Mouse (Mus musculus): ENCODE results near the gene Nfia. TPM values are rescaled to one million over a fixed set of nuclear protein-coding genes. Genes with fewer than 3 reads are reported as not detected.
A peak's percentile ranks its signal among the peaks of the same experiment; 100 is the strongest.

Nfia gene
- polyA plus RNA-seq (2016; fragmentation: Nextera tagmentation; extraction: Ambion mirVana), result 8.0 and 17.0 TPM in 2 replicates

DNA sequence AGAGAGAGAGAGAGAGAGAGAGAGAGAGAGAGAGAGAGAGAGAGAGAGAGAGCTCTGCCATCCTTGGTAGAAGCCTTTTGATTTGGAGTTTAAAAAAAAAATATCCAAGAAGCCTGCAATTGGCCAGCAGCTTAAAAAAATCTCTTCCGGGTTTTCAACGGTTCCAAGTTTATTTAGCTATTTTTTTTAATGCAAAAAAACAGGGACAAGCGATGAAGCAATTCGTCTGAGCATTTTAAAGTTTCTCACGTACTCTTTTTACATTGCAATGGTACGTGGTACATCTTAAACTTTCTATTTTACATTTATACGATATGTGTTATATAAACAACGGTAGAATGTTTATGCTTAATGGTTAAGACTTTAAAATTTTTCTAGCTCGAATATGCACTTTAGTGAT, at the start of gene Nfia:
TSS of gene Nfia (plus strand) at position 94 of the 400 bp plus-strand sequence.
- under 1% methylated on average over 9 of the region's 9 CpGs for WGBS

DNA sequence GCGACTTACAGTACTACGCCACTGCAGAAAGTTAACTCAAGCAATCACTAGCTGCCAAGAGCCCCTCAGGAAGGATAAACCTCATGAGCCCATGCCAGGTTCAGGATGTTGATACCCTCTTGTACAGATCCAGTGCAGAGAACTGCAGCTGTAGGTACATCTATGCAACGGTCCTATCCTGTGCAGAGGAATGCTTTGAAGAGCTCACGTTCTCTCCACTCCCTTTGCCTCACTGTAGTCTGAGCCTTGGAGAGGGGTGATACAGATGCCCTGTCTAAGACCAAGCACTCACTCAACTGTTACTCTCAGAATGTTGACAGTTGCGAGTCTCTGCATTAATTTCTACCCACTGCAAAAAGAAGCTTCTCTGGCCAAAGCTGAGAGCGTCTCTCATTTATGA, 49.2 kb upstream of the Nfia start:
- Histone ChIP-seq H3K4me1 (peaks cover 6% of the 10 kb centered on the region; the same call in 1 of the 2 replicates), H3K9me3 (no peaks in the 10 kb centered on the region), H3K27me3 (replicated peaks; ENCODE audit: low read depth, poor library complexity, severe bottlenecking) (no peaks in the 10 kb centered on the region), H3K4me3 (no peak overlapping the region), H3K27ac (replicated peaks) (no peak overlapping the region), H3K36me3 (replicated peaks) (no peaks in the 10 kb centered on the region)
- 88% methylated on average over 6 of the region's 6 CpGs for WGBS
- DNase-seq (ENCODE audit: low spot score), result no peak

More for the DNA sequence above, at the start of gene Nfia:
- H3K9me3 ChIP-seq, result no peaks in the 10 kb centered on the region
- H3K27me3 ChIP-seq (replicated peaks; ENCODE audit: low read depth, poor library complexity, severe bottlenecking), result peaks cover 50% of the 10 kb centered on the region
- peak within 1 kb of the TSS; percentile 92 for H3K27ac ChIP-seq (replicated peaks)
- no peaks in the 10 kb centered on the region for H3K36me3 ChIP-seq (replicated peaks)
- H3K4me3 ChIP-seq, result peak within 1 kb of the TSS; percentile 62
- no peak for DNase-seq (ENCODE audit: low spot score)
- peaks cover 45% of the 10 kb centered on the region for H3K4me1 ChIP-seq

DNA sequence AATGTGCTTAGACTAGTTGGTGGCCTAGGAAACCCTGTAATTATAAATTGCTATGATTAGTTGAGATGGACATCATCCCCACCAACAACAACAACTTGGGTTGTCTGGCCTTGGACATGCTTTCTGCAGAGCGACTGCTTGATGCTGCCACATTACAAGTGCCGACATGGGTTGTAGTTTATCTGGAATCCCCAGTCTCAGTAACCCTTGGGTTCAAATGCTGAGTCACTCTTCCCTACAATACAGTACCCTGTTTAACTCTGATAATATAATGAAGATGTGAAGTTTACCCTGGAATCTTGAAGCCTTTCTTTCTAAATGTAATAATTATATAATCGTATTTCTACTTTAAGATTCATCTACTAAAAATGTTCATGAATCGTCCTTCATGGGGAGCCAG, 44.0 kb upstream of the Nfia start:
- Histone ChIP-seq H3K4me1 (no peaks in the 10 kb centered on the region), H3K36me3 (replicated peaks) (no peaks in the 10 kb centered on the region), H3K27me3 (replicated peaks; ENCODE audit: low read depth, poor library complexity, severe bottlenecking) (no peaks in the 10 kb centered on the region), H3K9me3 (no peaks in the 10 kb centered on the region), H3K4me3 (no peak overlapping the region), H3K27ac (replicated peaks) (no peak overlapping the region)
- no peak for DNase-seq (ENCODE audit: low spot score)
- WGBS, result 91% methylated on average over 4 of the region's 4 CpGs

DNA sequence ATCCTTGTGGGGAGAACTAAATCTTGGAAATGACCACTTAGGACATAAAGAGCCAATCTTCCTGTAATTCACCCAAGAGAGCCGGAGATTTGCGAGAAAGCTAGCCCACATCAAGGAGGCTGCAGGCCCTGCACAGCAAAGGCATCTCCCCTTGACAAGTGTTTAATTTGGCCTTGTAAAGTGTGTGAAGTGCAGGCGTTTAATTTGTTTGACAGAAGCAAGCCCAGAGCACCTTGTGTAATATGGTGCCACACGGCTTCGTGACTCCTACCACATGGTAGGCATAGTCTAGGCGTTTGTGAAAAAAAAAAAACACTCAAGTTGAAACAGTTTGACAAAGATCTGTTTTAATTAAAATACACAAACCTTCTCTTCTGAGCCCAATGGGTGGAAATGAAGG, 42.5 kb upstream of the Nfia start:
- no peaks in the 10 kb centered on the region for H3K4me1 ChIP-seq
- DNase-seq (ENCODE audit: low spot score), result no peak
- H3K9me3 ChIP-seq, result no peaks in the 10 kb centered on the region
- no peak overlapping the region for H3K27ac ChIP-seq (replicated peaks)
- no peaks in the 10 kb centered on the region for H3K36me3 ChIP-seq (replicated peaks)
- no peaks in the 10 kb centered on the region for H3K27me3 ChIP-seq (replicated peaks; ENCODE audit: low read depth, poor library complexity, severe bottlenecking)
- H3K4me3 ChIP-seq, result no peak overlapping the region
- whole genome bisulfite sequencing, result 84% methylated on average over 6 of the region's 6 CpGs

DNA sequence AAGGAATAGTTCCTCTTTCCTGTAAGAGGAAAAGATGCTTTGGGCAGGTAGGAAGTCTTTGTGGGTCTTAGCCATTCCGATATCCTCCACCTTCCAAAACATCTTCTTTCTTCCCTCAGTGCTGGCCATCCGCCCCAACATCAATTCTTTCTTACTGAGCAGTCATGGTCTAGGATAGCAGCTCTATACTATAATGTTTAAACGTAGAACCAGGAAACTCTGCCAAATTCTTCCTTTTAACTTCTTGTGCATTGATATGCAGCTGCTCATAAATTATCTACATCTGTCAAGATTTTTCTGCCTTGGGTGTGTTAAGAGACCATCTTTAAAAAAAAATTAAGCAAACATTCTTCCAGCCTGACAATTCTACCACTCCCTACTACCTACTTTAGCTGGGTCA, 42.1 kb upstream of the Nfia start:
- no peak for DNase-seq (ENCODE audit: low spot score)

DNA sequence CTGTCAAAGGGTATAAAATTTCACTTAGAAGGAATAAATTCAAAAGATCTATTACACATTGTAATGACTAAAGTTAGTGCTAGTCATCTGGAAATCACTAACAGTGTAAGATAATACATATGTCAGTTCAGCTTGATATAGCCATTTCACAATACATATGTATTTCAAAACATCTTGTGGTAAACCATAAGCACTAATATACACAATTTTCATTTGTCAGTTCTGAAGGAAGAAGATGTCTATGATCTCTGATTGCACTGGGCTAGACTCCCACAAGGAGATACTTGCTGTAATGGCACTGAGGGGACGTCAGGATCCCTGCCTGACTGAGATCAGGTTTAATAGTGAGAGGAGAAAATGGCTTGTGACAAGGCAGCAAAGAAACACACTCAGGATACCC, 39.1 kb upstream of the Nfia start:
- DNase-seq (ENCODE audit: low spot score), result no peak

More for the DNA sequence above, 42.1 kb upstream of the Nfia start:
- Histone ChIP-seq H3K27me3 (replicated peaks; ENCODE audit: low read depth, poor library complexity, severe bottlenecking) (no peaks in the 10 kb centered on the region), H3K27ac (replicated peaks) (no peak overlapping the region), H3K36me3 (replicated peaks) (no peaks in the 10 kb centered on the region), H3K4me3 (no peak overlapping the region), H3K9me3 (no peaks in the 10 kb centered on the region), H3K4me1 (no peaks in the 10 kb centered on the region)
- 91% methylated on average over 3 of the region's 3 CpGs for WGBS

DNA sequence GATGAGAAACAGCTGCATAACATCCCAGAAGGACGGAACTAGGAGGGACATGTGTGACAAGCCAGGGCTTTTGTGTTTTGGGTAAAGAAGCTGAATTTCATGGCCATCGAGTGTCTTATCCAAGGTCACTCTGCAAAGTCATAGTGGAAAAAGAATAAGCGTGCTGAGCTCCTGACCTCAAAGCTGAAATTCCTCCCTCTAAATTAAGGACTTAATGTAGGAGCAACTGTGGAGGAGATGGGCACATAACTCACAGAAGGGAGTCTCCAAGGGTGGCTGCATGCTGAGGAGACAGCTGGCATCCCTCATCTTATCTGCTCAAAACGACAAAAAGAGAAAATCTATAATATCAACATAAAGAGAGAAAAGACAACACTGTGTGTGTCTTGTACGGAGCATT, 28.6 kb upstream of the Nfia start:
- 78% methylated on average over 5 of the region's 5 CpGs for WGBS
- Histone ChIP-seq H3K9me3 (no peaks in the 10 kb centered on the region), H3K4me3 (no peak overlapping the region), H3K4me1 (peaks cover 11% of the 10 kb centered on the region), H3K27ac (replicated peaks) (no peak overlapping the region), H3K36me3 (replicated peaks) (no peaks in the 10 kb centered on the region), H3K27me3 (replicated peaks; ENCODE audit: low read depth, poor library complexity, severe bottlenecking) (peaks cover 31% of the 10 kb centered on the region)
- DNase-seq (ENCODE audit: low spot score), result no peak

More for the DNA sequence above, 39.1 kb upstream of the Nfia start:
- H3K4me1 ChIP-seq, result no peaks in the 10 kb centered on the region
- no peaks in the 10 kb centered on the region for H3K9me3 ChIP-seq
- no peaks in the 10 kb centered on the region for H3K27me3 ChIP-seq (replicated peaks; ENCODE audit: low read depth, poor library complexity, severe bottlenecking)
- 50% methylated on average over 1 of the region's 1 CpGs for WGBS
- no peaks in the 10 kb centered on the region for H3K36me3 ChIP-seq (replicated peaks)
- H3K4me3 ChIP-seq, result no peak overlapping the region
- no peak overlapping the region for H3K27ac ChIP-seq (replicated peaks)

DNA sequence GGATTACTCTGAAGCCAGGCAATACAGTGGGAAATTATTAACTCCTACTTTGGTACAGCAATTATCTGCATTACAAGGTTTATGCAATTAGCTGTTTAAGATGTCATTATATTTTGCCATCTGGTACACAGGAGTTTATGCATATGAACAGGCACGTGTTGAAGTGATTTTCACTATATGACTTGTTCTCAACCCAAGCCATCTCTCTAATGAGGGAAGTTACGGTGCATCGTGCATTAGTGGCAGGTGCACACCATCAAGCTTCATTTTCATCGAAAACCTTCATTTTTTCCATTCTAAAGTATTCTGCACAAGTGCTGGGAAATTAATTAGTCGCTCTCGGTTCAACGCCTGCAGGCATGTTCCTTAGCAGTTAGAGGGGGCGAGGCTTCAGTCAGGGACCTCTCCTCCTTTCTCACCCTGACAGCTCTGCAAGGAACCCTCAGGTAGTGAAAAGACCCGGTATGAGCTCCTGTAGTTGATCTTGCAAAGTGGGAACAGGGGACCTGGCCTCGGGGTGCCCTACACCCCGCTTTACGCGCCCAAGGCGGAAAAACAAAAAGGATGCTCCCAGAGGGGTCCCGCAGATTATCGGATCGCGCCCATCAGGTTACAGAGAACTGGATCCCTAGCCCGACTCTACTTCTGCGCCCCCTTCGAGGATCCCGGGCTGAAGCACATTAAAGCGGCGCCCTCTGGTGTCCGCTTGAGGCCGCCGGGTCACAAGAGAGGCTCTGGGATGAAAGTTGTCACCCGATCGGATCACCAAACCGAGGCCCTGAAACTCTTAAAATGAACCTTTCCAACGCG, 27.0 kb upstream of the Nfia start:
- 8% methylated on average over 32 of the region's 32 CpGs for WGBS
- H3K27me3 ChIP-seq (replicated peaks; ENCODE audit: low read depth, poor library complexity, severe bottlenecking), result peaks cover 46% of the 10 kb centered on the region
- H3K36me3 ChIP-seq (replicated peaks), result no peaks in the 10 kb centered on the region
- peaks cover 11% of the 10 kb centered on the region for H3K4me1 ChIP-seq
- peak; percentile 86 for DNase-seq (ENCODE audit: low spot score)
- no peaks in the 10 kb centered on the region for H3K9me3 ChIP-seq
- H3K27ac ChIP-seq (replicated peaks), result peak overlapping the region; percentile 79
- peak overlapping the region; percentile 59 for H3K4me3 ChIP-seq

DNA sequence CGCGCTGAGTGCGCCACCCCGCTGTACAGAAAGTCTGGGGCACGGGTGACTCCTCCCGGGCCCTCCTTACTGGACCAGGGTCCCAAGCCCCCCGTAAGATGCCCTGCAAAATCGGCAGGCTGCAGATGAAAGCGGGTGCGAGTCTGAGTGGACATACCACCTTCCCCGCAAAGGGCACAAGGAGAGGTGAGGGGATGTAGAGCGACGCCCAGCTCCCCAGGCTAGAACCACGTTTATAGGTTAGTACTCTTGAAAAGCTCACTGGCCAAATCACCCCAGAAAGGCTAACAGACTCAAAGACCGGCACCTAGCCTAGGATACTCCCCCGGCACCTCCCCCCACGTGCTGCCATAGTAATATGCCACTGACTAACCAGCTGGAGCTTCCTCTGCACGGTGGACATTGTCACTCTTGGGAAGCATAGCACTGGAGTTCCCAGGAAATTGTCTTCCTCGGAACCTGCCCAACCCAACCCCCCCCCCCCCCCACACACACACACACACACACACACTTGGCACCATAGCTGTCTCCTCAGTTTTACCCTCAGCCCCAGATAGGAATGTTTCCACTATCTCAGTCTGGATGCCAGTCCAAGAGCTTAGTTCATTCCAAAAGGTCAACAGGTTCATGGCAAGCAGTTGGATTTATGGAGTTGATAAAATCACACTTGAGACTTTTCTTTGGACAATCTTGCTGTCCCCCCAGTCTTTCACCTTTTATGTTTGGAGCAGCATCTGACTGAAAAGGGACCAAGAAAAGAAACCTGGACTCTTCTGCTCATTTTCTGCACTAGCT, 26.2 kb upstream of the Nfia start:
- WGBS, result 8% methylated on average over 19 of the region's 19 CpGs
- Histone ChIP-seq H3K4me1 (peaks cover 18% of the 10 kb centered on the region), H3K36me3 (replicated peaks) (no peaks in the 10 kb centered on the region), H3K4me3 (peak overlapping the region; percentile 59), H3K27me3 (replicated peaks; ENCODE audit: low read depth, poor library complexity, severe bottlenecking) (peaks cover 48% of the 10 kb centered on the region), H3K9me3 (no peaks in the 10 kb centered on the region), H3K27ac (replicated peaks) (peak overlapping the region; percentile 79)
- no peak for DNase-seq (ENCODE audit: low spot score)

DNA sequence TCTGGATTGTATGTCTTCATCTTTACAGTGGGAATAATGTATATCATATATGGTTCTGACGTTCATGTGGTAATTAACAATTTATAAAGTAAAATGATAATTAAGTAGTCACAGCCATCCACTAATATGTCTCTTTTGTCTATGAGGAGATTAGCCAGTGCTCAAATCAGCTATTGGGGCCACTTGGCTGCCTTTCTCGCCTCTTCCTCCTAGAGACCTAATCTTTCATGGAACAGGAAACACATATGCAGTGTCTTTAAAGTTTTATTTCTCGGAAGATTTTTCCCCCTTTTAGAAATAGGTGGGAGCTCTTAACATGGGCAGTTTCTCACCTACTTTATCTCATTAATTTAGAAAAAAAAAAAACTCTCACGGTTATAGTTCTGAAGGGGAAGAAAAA, 22.1 kb upstream of the Nfia start:
- Histone ChIP-seq H3K4me3 (no peak overlapping the region), H3K36me3 (replicated peaks) (no peaks in the 10 kb centered on the region), H3K4me1 (peaks cover 49% of the 10 kb centered on the region), H3K27me3 (replicated peaks; ENCODE audit: low read depth, poor library complexity, severe bottlenecking) (peaks cover 80% of the 10 kb centered on the region), H3K9me3 (no peaks in the 10 kb centered on the region), H3K27ac (replicated peaks) (no peak overlapping the region)
- DNase-seq (ENCODE audit: low spot score), result no peak
- 45% methylated on average over 4 of the region's 4 CpGs for WGBS

DNA sequence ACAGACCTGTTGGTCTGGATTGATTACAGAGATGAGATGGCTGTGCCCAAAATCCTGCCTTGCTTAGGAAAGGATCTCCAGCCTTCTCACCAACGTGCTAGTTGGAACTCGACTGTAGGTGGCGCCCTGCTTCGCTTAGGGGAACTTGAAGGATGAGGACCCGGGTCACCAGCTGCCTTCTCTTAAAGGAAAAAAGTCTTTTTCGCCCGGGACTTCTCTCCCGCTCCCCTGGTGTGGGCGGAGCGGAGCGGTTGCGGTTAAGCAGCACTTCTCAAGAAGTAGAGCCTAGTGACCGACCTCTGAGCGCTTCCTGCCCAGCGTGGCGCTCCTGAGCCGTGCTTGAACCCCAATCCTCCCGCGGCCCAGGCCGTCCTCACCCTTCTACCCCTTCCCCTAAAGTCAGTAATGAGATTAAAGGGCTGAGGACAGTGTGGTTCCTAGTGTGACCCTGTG, 21.5 kb upstream of the Nfia start:
- H3K27me3 ChIP-seq (replicated peaks; ENCODE audit: low read depth, poor library complexity, severe bottlenecking), result peaks cover 86% of the 10 kb centered on the region
- DNase-seq (ENCODE audit: low spot score), result peak; percentile 90
- peaks cover 42% of the 10 kb centered on the region for H3K4me1 ChIP-seq
- peak overlapping the region; percentile 61 for H3K4me3 ChIP-seq
- no peaks in the 10 kb centered on the region for H3K9me3 ChIP-seq
- under 1% methylated on average over 20 of the region's 20 CpGs for WGBS
- H3K27ac ChIP-seq (replicated peaks), result peak overlapping the region; percentile 80
- H3K36me3 ChIP-seq (replicated peaks), result no peaks in the 10 kb centered on the region

DNA sequence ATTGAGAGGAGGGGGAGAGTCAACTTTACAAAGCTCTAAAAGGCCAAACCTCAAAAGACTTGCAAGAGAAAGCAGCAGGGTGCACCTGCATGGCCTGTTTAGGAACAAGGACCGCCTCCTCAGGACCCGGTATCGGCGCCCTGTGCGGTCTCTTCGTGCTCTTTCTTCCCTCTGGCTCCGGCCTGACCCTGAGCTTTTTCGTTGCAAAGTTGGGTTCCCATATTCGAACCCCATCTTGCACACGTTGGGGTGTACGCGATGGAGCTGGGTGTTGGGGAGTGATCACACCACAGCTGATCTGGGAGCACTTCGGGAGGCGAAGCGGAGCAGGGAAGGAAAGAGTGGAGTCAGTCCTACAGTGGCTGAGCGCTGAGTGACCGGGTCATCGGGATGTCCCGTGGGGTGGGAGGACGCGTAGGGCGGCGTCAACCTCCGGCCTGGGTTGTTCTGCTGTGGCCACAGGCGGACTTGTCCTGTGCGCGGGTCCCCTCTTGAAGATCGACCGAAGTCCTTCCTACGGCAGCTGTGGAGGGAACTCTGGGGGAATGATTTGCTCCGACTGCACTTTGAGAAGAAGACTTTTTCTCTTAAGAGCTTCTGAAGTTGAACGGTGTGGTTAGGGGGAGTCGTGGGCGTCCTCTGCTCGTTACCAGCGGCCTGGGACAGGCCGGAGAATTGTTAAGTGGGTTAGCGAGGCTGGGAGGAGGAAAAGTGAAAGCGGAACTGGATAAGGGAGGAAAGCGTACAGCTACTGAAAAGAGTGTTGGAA, 20.9 kb upstream of the Nfia start:
- under 1% methylated on average over 40 of the region's 40 CpGs for WGBS
- peak overlapping the region; percentile 80 for H3K27ac ChIP-seq (replicated peaks)
- H3K4me3 ChIP-seq, result peak overlapping the region; percentile 61
- H3K27me3 ChIP-seq (replicated peaks; ENCODE audit: low read depth, poor library complexity, severe bottlenecking), result peaks cover 86% of the 10 kb centered on the region
- peak; percentile 61 for DNase-seq (ENCODE audit: low spot score)
- H3K9me3 ChIP-seq, result no peaks in the 10 kb centered on the region
- no peaks in the 10 kb centered on the region for H3K36me3 ChIP-seq (replicated peaks)
- peaks cover 39% of the 10 kb centered on the region for H3K4me1 ChIP-seq

Data from embryonic facial prominence, embryonic 10.5 days (tissue).